Mouse (Mus musculus): ENCODE measurements around the gene Abr.

DNA sequence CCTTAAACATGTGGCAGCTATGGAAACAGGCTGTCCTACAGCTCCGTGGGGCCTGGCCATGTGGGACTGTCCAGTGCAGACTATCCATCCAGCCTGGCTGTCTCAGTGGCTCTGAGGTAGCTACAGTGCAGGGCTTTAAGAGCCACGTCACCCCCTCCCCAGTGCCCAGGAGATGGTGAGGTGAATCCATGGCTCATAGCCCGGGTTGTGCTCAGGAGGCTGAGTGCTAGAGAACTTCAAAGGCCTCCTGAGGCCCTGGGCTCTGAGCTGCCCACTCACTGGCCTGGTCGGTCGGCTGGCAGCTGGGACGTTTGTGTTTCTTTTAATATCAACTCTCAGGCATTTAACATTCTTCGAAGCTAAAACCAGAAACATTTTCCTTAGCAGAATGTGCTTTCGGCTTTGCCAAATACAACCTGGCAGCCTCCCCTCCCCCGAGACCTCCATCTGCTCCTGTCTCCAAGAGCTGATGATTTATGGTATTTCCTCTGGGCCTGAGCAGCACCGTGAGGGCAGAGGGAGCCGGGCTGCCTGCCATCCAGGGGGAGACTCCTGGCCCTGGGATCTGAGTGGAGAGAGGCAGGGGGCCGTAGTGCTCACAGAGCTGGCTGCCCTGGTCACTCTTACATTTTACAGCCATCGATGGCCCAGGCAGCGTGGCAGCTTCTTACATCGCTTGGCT is 172.5 kb downstream of the Abr start:
- TF ChIP-seq CTCF (IDR thresholded peaks at IDR 0.05; ENCODE audit: borderline replicate concordance, extremely low read depth, insufficient read depth, insufficient read length), result no peak
- no peak for TF ChIP-seq POLR2A (IDR thresholded peaks at IDR 0.05; ENCODE audit: borderline replicate concordance, extremely low read depth, insufficient read depth, insufficient read length, poor library complexity, severe bottlenecking)

All from brain, embryonic 14.5 days (tissue).